Mouse (Mus musculus) heart, postnatal 4 days (tissue): ENCODE measurements at regions not wholly inside any gene's neighbourhood (a gene's known extent, or its start where the extent isn't known, plus 50 kb on each side); places are given as distances from the start of the nearest gene placed in this dataset.

Experiments
- DNase-seq: peaks from one replicate; pipeline ENCODE4 v3.0.0; 2021

GRCm38 (mm10) chr4:33552856-33553255 lies 242.7 kb downstream of the Rngtt start:
- no peak for DNase-seq

- no peak for DNase-seq
Measured at GRCm38 (mm10) chr4:33554606-33555005, 244.5 kb downstream of the Rngtt start.

GRCm38 (mm10) chr4:33555231-33555933 lies 245.3 kb downstream of the Rngtt start:
- DNase-seq: no peak

GRCm38 (mm10) chr4:33555966-33556365 lies 245.9 kb downstream of the Rngtt start:
- DNase-seq: no peak

- peak; percentile 15 for DNase-seq
Measured at GRCm38 (mm10) chr4:33556661-33557540, 246.8 kb downstream of the Rngtt start.

GRCm38 (mm10) chr4:33570274-33570673 lies 260.2 kb downstream of the Rngtt start:
- no peak for DNase-seq

GRCm38 (mm10) chr4:33571351-33571750 lies 261.2 kb downstream of the Rngtt start:
- DNase-seq: no peak

- DNase-seq: no peak
Measured at GRCm38 (mm10) chr4:33577631-33578030, 267.5 kb downstream of the Rngtt start.

- no peak for DNase-seq
Measured at GRCm38 (mm10) chr4:33580491-33580890, 270.4 kb downstream of the Rngtt start.

GRCm38 (mm10) chr4:33581180-33581591 lies 271.1 kb downstream of the Rngtt start:
- no peak for DNase-seq

- DNase-seq: no peak
Measured at GRCm38 (mm10) chr4:33581766-33582525, 271.8 kb downstream of the Rngtt start.

GRCm38 (mm10) chr4:33582986-33583720 lies 273.0 kb downstream of the Rngtt start:
- no peak for DNase-seq

- no peak for DNase-seq
Measured at GRCm38 (mm10) chr4:33583979-33584907, 274.1 kb downstream of the Rngtt start.

GRCm38 (mm10) chr4:33585821-33586220 lies 275.7 kb downstream of the Rngtt start:
- DNase-seq: no peak

- no peak for DNase-seq
Measured at GRCm38 (mm10) chr4:33586290-33586614, 276.1 kb downstream of the Rngtt start.

GRCm38 (mm10) chr4:33586615-33587451 lies 276.7 kb downstream of the Rngtt start:
- DNase-seq: peak; percentile 32

GRCm38 (mm10) chr4:33587666-33588065 lies 277.6 kb downstream of the Rngtt start:
- DNase-seq: peak; percentile 26

- no peak for DNase-seq
Measured at GRCm38 (mm10) chr4:33588127-33588526, 278.0 kb downstream of the Rngtt start.

GRCm38 (mm10) chr4:33589207-33589606 lies 279.1 kb downstream of the Rngtt start:
- DNase-seq: no peak

- no peak for DNase-seq
Measured at GRCm38 (mm10) chr4:33594997-33595657, 285.0 kb downstream of the Rngtt start.
